Mouse (Mus musculus) forebrain, postnatal 0 days (tissue): ENCODE measurements at regions not wholly inside any gene's neighbourhood (a gene's known extent, or its start where the extent isn't known, plus 50 kb on each side); places are given as distances from the start of the nearest gene placed in this dataset.

Source experiments
- ATAC-seq: fragments of 200-750 bp; cut with Nextera tagmentation; 2 replicates; pipeline ENCODE4 v1.8.0; 2017; ENCODE audit warnings: mild to moderate bottlenecking, moderate library complexity
- DNase-seq: peaks from one replicate; pipeline ENCODE4 v3.0.0-alpha.2; 2015
- H3K27ac ChIP-seq: fragments of 300-500 bp; sonication (generic); 2 replicates; pipeline ENCODE4 v1.5.1; 2014; ENCODE audit warnings: low read depth, mild to moderate bottlenecking, antibody characterized with exemption, low read length, moderate library complexity, mixed read lengths
- H3K27me3 ChIP-seq: fragments of 300-500 bp; sonication (generic); 2 replicates; pipeline ENCODE4 v1.6.1; 2014; ENCODE audit warnings: mild to moderate bottlenecking, low read length, mixed read lengths; ENCODE audit not compliant: insufficient read depth
- H3K36me3 ChIP-seq: fragments of 300-500 bp; sonication (generic); 2 replicates; pipeline ENCODE4 v1.6.1; 2014; ENCODE audit warnings: mild to moderate bottlenecking, moderate library complexity; ENCODE audit not compliant: insufficient read depth
- H3K4me1 ChIP-seq: fragments of 300-500 bp; sonication (generic); 2 replicates; pipeline ENCODE4 v1.6.1; 2014; ENCODE audit warnings: antibody characterized with exemption; ENCODE audit not compliant: insufficient read depth
- H3K4me2 ChIP-seq: fragments of 300-500 bp; sonication (generic); 2 replicates; pipeline ENCODE4 v1.6.1; 2014; ENCODE audit warnings: low read depth, mild to moderate bottlenecking, moderate library complexity
- H3K4me3 ChIP-seq: fragments of 300-500 bp; sonication (generic); 2 replicates; pipeline ENCODE4 v1.5.1; 2014; ENCODE audit warnings: low read depth, low read length, mixed read lengths
- H3K9ac ChIP-seq: fragments of 300-500 bp; sonication (generic); 2 replicates; pipeline ENCODE4 v1.6.1; 2014; ENCODE audit warnings: mild to moderate bottlenecking
- H3K9me3 ChIP-seq: fragments of 300-500 bp; sonication (generic); 2 replicates; pipeline ENCODE4 v1.6.1; 2016; ENCODE audit warnings: low read length
- CTCF ChIP-seq: sonication (generic); IDR thresholded peaks from 2 replicates; pipeline ENCODE4 v1.5.1; 2016; ENCODE audit warnings: antibody characterized with exemption, control low read depth, low read depth
- WGBS: fragments of 180-500 bp; shearing (Covaris S2); extraction: QIAGEN DNeasy Blood & Tissue Kit; methylation state at CpG from one replicate; pipeline ENCODE4 v1.1.7; 2014; 5-methylcytosine and 5-hydroxymethylcytosine counted together

DNA sequence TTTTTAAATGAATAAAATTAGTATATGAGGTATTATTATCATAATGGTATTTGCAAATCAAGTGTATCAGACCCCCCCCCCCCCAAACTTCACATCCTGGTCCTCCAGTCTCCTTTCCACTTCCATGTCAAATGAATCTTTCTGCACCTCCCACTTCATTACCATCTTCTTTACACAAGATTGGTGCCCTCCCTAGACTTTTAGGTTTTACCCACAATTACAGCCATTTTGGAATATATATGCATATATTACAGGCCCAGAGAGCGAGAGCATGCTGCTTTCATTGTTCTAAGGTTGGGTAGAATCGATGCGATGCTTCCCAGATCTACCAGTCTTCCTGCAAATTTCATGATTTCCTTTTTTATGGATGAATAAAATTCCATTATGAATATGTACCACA, 98.8 kb upstream of the Fat3 start:
- H3K9ac ChIP-seq = no peak overlapping the region
- H3K9me3 ChIP-seq = no peaks in the 10 kb centered on the region
- H3K27ac ChIP-seq = no peak overlapping the region
- H3K36me3 ChIP-seq = no peaks in the 10 kb centered on the region
- WGBS = 64% methylated on average over 3 of the region's 3 CpGs
- no peak for TF ChIP-seq CTCF
- H3K4me1 ChIP-seq = no peaks in the 10 kb centered on the region
- H3K27me3 ChIP-seq = no peaks in the 10 kb centered on the region
- ATAC-seq (peak; percentile 20; the same call in 1 of the 2 replicates), DNase-seq (no peak)
- no peak overlapping the region for H3K4me3 ChIP-seq
- H3K4me2 ChIP-seq = no peak overlapping the region

DNA sequence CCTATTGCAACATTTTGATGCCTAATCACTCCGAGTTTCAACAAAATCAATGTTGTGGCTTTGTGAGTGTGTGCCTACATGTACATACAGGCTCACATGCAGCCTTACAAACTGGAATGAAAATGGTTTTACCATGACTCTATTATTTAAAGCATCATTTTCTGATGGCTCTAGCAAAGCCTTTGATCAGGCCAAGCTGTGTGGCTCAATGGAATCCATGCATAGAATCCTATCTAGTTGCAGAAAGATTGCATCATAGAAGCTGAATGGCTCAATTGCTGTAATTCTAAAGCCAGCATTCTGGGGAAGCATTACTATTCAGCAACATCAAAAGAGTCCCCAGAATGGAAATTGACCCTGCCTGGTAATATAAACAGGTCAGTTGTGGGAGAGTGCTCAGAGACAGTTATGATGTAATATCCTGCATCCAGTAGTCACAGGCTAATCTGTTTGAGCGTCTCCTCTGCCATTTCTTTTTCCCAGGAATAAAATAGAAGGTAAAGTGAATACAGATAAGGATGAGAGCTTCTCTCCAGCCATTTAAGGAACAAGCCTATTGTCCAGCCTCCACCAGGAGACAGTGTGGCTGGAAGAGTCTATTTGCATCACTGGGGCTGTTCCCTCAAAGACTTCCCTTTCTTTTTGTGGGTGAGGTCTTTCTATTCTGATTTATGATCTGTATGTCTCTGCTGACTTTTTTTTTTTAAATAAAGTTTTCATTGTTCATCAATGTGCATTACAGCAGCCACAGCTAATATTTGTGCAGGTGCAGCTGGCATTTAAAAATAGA, 98.2 kb upstream of the Fat3 start:
- no peak overlapping the region for H3K27ac ChIP-seq
- DNase-seq (no peak), ATAC-seq (peak; percentile 5; the same call in 1 of the 2 replicates)
- no peaks in the 10 kb centered on the region for H3K36me3 ChIP-seq
- TF ChIP-seq CTCF = no peak
- 23% methylated on average over 2 of the region's 2 CpGs for WGBS
- H3K4me2 ChIP-seq = no peak overlapping the region
- H3K4me3 ChIP-seq = no peak overlapping the region
- no peaks in the 10 kb centered on the region for H3K4me1 ChIP-seq
- H3K9ac ChIP-seq = no peak overlapping the region
- H3K27me3 ChIP-seq = no peaks in the 10 kb centered on the region
- no peaks in the 10 kb centered on the region for H3K9me3 ChIP-seq
